Mouse (Mus musculus) olfactory bulb, adult 2 months (tissue): Measurements from ENCODE around the gene Foxs1. TPM values are rescaled to one million over a fixed set of nuclear protein-coding genes. Genes with fewer than 3 reads are reported as not detected.

Experiments
- H3K27ac ChIP-seq: fragments of 200-500 bp; 2 replicates; pipeline ENCODE4 v1.5.1; 2012; ENCODE audit warnings: low read depth, low read length; ENCODE audit not compliant: insufficient read depth
- H3K4me1 ChIP-seq: fragments of 200-500 bp; 2 replicates; pipeline ENCODE4 v1.6.1; 2012; ENCODE audit warnings: low read length; ENCODE audit not compliant: control insufficient read depth, insufficient read depth
- H3K4me3 ChIP-seq: fragments of 200-500 bp; 2 replicates; pipeline ENCODE4 v1.5.1; 2012; ENCODE audit warnings: mild to moderate bottlenecking, low read depth, low read length, moderate library complexity; ENCODE audit not compliant: insufficient read depth
- CTCF ChIP-seq: fragments of 200-500 bp; IDR thresholded peaks from 2 replicates; pipeline ENCODE4 v1.5.1; 2012; ENCODE audit warnings: low read depth, mild to moderate bottlenecking, low read length, moderate library complexity; ENCODE audit not compliant: insufficient read depth
- POLR2A ChIP-seq: fragments of 200-500 bp; IDR thresholded peaks from 2 replicates; pipeline ENCODE4 v1.6.1; 2012; ENCODE audit warnings: mild to moderate bottlenecking, low read depth, low read length, moderate library complexity; ENCODE audit not compliant: insufficient read depth
- WGBS: fragments of 180-500 bp; shearing (Covaris S2); methylation state at CpG from one replicate; pipeline ENCODE4 v1.1.7; 2018; 5-methylcytosine and 5-hydroxymethylcytosine counted together
- polyA plus RNA-seq: library from polyadenylated mRNA; stranded (reverse); fragments of >200 nt; gene quantifications from 2 replicates; pipeline ENCODE4 v1.2.4, GENCODE M21; 2012; ENCODE audit warnings: low replicate concordance; ENCODE audit not compliant: missing spikeins, insufficient read depth, insufficient read length

Gene Foxs1
- polyA plus RNA-seq, 1 experiment = not detected

- 70% methylated on average over 12 of the region's 12 CpGs for WGBS
- H3K4me3 ChIP-seq = no peak overlapping the region
- peaks cover 19% of the 10 kb centered on the region for H3K4me1 ChIP-seq
- TF ChIP-seq POLR2A (no peak), CTCF (no peak)
- no peak overlapping the region for H3K27ac ChIP-seq
Measured at GRCm38 (mm10) chr2:152931456-152932160, 1.4 kb downstream of the Foxs1 start.

- Histone ChIP-seq H3K27ac (no peak overlapping the region), H3K4me3 (no peak overlapping the region), H3K4me1 (peaks cover 19% of the 10 kb centered on the region)
- whole genome bisulfite sequencing = 57% methylated on average over 2 of the region's 2 CpGs
- TF ChIP-seq POLR2A = no peak
Measured at GRCm38 (mm10) chr2:152930276-152930675, 2.7 kb downstream of the Foxs1 start.

GRCm38 (mm10) chr2:152928988-152929370 lies 4.0 kb downstream of the Foxs1 start:
- WGBS = 85% methylated on average over 3 of the region's 3 CpGs
- Histone ChIP-seq H3K27ac (no peak overlapping the region), H3K4me1 (peaks cover 22% of the 10 kb centered on the region), H3K4me3 (no peak overlapping the region)
- TF ChIP-seq CTCF = no peak
- TF ChIP-seq POLR2A = no peak

- Histone ChIP-seq H3K4me1 (peaks cover 22% of the 10 kb centered on the region), H3K4me3 (no peak overlapping the region), H3K27ac (no peak overlapping the region)
- WGBS = 70% methylated on average over 14 of the region's 14 CpGs
- TF ChIP-seq POLR2A = no peak
- TF ChIP-seq CTCF = no peak
Measured at GRCm38 (mm10) chr2:152928219-152928987, 4.6 kb downstream of the Foxs1 start.

GRCm38 (mm10) chr2:152927371-152927770 lies 5.6 kb downstream of the Foxs1 start:
- TF ChIP-seq CTCF = no peak
- TF ChIP-seq POLR2A = no peak
- Histone ChIP-seq H3K4me1 (peaks cover 15% of the 10 kb centered on the region), H3K27ac (no peak overlapping the region), H3K4me3 (no peak overlapping the region)
- 58% methylated on average over 5 of the region's 5 CpGs for WGBS

GRCm38 (mm10) chr2:152926896-152927295 lies 6.1 kb downstream of the Foxs1 start:
- WGBS = 87% methylated on average over 9 of the region's 9 CpGs
- no peak for TF ChIP-seq CTCF
- TF ChIP-seq POLR2A = no peak

GRCm38 (mm10) chr2:152925189-152925872 lies 7.7 kb downstream of the Foxs1 start:
- H3K4me1 ChIP-seq = peaks cover 15% of the 10 kb centered on the region
- WGBS = 79% methylated on average over 11 of the region's 11 CpGs
- H3K27ac ChIP-seq = no peak overlapping the region
- TF ChIP-seq CTCF = no peak
- no peak for TF ChIP-seq POLR2A
- H3K4me3 ChIP-seq = no peak overlapping the region

More at GRCm38 (mm10) chr2:152926896-152927295, 6.1 kb downstream of the Foxs1 start:
- Histone ChIP-seq H3K27ac (no peak overlapping the region), H3K4me1 (peaks cover 15% of the 10 kb centered on the region), H3K4me3 (no peak overlapping the region)

- 95% methylated on average over 5 of the region's 5 CpGs for WGBS
- TF ChIP-seq POLR2A = no peak
- no peak for TF ChIP-seq CTCF
- Histone ChIP-seq H3K27ac (no peak overlapping the region), H3K4me1 (peaks cover 15% of the 10 kb centered on the region), H3K4me3 (no peak overlapping the region)
Measured at GRCm38 (mm10) chr2:152924543-152924942, 8.5 kb downstream of the Foxs1 start.

- Histone ChIP-seq H3K4me3 (no peak overlapping the region), H3K4me1 (peaks cover 15% of the 10 kb centered on the region), H3K27ac (no peak overlapping the region)
- WGBS = 80% methylated on average over 8 of the region's 8 CpGs
- TF ChIP-seq CTCF = no peak
- no peak for TF ChIP-seq POLR2A
Measured at GRCm38 (mm10) chr2:152924128-152924527, 8.9 kb downstream of the Foxs1 start.
